Mouse (Mus musculus): ENCODE measurements at regions not wholly inside any gene's neighbourhood (a gene's known extent, or its start where the extent isn't known, plus 50 kb on each side); places are given as distances from the start of the nearest gene placed in this dataset.
A peak's percentile ranks its signal among the peaks of the same experiment; 100 is the strongest.
"Not testable (repeated sequence)": the region's sequence is repeated elsewhere in the genome, so short reads cannot be mapped to it uniquely, and the experiment has no call there.

DNA sequence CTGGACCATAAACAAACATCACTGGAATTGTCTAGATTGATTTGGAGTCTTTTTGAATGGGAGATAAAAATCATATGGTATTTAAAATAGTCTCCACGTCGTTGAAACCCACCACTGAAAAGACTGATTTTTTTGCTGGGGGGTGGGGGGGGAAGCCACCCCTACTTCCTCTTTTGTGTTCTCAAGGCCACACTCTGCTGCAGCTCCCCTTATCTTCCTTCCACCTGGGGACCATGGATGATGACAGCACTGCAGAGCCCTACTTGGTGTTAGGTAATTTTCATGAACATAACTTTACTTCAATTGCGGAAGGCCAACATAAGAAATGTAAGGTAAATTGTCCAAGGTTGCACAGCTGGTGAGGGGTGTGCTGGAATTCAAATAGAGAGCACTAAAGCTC lies 232.4 kb upstream of the Vrk2 start:
- DNase-seq, result no peak

DNA sequence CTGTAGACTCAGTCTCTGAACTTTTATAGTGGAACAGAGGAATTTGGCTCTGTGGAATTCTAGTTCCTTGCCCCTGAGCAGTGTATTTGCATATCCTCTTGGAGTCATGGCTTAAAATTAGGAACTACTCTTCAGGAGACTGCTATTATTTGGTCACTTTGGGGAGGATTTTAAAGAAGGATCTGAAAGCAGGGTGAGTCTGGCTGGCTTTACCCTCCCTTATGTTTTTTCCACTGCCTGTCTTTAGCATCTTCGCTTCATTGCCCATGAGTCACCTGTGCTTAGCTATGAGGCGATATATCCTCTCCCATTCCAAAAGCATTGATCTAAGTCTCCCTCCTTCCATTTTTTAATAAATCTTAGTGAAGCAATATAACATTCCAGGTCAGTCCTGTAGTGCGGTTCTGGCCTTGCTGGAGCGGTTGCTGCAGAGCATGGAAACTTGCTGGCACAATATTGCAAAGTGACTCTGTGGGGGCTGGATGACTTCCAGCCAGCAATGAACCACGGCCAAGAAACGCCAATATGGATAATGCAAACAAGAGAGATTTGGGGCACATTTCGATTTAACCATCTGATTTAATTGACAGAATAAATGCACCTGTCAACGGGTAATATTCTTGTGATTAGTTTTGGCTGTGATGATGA lies 230.4 kb upstream of the Vrk2 start:
- no peak for DNase-seq

DNA sequence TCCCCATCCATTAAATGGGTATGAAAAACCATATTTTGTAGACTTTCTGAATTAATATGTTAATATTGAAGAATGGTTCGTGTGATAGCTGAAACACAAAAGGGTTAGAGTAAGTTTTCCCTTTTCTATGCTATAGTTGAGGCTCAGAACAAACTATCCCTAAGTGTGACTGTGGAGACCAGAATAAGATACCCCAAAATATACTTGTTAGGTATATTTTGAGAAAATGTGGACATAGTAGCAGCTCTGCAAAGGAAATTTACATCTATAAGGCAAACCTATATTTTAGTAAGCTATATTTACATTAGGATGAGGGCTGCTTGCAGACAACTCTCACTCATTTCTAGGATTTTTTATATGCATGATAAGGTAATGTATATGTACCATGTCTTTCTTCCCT lies 227.3 kb upstream of the Vrk2 start:
- no peak for DNase-seq

DNA sequence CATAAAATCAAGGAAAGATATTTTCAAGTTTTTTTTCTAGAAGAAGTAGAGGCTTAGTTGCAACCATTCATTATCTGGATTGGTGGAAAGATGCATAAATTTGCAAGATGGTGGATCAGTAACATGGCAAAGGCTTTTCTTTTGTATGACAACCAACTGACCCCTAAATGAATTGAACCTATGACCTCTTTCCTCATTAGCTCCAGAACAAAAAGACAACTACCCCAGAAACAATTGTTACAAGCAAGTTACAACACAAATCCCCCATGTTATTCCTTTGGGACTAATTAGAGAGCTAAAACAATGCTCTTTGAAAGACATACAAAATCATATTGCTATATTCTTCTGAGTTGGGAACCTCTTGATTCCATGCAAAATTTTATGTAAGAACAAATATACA lies 223.5 kb upstream of the Vrk2 start:
- DNase-seq, result no peak

DNA sequence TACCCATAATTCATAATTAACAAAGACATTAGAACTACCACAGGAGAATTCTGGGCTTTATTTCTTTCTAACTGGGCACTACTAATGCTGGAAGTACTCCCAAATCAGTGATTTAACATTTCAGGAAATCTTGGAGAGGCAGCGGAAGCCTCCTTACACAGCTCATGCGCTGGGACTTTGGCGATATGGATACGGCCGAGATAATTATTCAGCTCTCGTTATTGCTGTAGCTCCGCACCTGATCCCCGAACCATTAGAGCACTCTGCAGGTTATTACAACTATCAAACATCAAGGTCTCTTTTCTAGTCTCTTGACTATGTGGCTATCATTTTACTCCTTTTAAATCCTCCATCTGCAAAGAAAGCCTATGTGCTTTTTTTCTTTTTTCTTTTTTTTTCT lies 221.3 kb upstream of the Vrk2 start:
- peak; percentile 3 for DNase-seq

DNA sequence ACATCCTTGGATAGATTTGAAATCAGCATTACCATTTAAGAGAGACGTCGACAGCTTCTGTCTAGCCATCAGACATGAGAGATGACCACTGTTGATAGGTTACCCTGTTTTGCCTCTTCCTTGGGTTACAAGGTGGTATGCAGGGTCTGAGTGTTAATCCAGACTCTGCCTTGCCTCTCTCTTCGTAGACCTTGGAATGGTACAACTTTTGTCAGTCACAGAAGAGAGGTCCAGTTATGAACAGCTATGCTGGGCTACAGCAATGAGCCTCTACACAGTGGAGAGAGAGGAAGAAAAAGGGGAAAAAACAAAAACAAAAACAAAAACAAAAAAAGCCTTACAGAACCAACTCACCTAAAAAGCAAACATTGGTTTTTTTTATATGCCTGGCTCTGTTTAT lies 220.8 kb upstream of the Vrk2 start:
- DNase-seq, result no peak

DNA sequence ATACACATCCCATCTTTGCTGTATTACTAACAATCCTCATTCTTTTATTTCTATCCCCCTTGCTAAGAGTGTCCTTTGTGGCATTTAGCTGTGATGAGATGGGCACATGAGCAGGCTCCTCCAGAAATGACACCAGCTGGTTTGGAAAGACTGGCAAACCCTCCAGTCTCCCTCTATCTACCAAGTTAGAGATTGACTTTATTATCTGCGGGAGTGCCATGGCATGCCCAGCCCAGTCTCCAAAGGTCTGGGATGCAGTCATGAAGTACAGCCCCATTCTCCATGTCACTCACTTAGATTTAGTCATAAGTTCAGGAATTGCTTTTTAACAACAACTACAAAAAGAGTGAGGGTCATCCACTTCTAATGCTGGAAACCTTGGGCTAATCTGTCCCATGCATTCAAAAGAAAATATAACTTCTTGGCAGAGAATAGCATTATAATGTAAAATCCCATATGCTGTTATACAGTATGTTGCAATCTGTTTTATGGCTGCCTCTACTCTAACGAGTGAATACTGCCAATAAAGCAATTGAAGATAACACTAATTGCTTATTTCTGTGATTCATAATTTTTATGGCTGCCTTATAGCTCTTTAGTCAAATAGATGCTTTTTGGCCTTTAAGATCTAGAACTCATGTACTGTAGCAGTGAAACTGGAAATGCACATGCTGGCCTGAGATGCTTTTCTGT lies 208.6 kb upstream of the Vrk2 start:
- no peak for DNase-seq

DNA sequence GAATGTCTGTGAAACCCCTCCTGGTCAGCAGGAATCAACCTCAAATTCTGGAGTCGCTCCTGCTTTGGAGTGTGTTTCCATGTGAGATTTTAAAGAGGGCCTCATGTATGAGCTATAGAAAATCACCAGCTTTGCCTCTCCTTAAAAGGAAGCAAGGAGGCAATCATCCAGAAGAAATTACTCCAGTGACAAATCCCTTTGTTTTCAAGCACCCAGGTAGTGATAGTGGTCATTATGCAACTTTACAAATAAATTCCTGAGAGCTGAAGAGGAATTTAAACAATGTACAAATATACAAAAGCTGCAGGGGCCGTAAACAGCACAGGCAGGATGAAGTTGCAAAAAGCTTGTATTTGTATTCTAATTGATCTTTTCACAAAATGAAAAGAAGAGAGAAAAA lies 206.5 kb upstream of the Vrk2 start:
- no peak for DNase-seq

DNA sequence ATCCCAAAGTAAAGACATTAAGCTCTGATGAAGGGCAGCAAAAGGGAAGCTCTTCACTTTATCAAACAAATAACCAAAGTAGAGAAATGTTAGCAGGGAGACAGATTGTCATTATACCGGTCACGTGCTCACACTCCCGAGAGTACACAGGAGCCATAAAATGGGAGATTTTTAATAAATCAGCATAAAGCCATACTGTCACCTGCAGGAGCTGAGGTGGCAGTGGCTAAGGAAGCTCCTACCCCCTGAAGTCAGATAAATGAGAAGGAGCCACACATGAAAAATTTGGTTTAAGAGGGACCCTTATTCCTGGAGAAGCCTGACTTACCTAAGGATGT lies 200.8 kb upstream of the Vrk2 start:
- DNase-seq, result no peak

DNA sequence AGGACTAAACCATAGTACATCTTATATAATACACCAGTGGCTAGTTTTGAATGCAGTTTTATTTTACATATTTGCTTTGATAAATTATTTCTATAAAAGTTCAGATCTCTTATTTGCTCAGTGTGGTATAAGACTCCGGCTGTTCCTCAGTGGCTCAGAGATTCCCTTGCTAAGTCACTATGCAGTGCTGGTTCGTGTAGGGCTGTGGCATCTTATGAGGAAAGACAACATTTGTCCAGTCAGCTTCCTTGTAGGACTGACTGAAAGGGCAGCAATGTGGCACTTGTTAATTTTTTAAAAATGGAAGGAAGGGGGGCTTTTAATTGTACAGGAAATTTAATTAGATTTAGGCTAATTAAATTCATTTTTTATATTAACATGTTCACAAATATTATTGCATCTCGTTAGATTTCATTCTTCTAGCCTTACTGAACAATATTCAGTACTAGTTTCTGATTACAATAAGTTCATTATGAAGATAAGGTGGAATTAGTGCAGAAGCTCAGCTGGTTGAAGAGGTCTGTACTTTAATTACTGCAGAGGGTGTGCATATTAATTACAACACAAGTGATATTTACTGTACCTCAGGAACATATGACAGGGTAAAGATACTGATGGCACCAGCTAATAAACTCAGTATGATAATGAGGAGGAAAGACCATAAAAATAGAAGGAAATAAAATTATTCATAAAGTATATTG lies 200.3 kb upstream of the Vrk2 start:
- no peak for DNase-seq

DNA sequence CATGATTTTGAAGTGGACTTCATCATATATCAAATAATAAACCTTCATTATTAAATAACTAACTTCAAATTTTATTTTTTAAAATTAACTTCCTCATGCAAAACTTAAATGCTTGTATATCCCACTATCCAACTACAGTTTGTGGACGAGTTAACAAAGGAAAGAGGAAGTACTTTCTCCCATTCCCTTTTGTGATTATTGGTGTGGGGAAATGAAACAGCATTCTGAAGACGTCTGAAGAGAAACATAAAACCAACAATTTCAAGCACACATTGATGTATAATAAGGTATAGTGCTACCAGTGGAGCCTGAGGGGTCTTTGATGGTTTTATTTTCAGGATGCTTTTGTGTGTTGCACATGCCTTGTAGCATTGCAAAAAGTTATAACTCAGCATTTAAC lies 195.5 kb upstream of the Vrk2 start:
- DNase-seq, result no peak

DNA sequence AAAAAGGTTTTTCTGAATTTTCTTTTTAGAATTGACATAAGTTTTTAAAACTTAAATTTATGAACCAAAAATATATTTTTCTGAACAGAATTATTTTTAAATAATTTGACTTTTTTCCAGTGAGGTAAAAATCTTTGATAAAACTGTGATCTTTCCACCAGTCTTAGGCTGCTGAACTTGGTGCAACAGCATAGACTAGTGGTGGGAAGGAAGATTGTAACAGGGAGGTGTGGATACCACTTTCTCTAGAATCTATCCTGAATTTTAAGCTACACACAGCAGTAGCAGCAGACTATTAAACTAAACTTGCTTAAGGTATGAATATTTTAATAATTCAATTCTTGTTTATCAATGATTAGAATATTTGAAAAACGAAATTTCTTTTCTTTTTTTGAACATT lies 191.4 kb upstream of the Vrk2 start:
- peak; percentile 37 for DNase-seq

DNA sequence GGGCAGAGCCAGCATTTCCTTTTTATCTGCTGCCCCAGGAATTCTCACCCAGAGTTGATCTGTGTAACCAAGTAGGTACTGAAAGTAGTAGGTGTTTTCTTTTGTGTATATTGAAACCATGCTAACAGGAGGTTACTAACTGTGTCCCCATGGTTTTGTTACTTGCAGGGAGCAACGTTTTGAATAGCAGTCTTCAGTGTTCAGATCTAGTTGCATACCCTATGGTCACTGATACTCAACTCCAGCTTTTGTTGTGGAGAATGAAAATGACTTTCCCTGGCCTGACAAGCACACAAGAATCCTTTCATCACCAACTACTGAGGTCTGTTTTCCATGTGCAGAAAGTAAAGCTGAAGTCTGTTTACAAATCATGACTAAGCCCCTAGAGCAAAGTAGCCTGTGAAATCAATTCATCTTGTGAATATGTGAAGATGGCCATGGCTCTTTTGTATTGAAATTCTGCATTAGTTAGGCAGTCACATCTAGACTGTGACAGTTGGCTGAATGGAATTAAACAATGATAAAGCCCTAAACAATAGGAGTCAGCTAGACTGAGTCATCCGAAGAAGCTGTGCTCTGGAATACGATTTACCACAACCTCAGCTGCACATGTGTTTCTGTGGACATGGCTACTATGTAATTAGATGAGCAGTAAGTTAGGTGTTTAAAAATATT lies 179.5 kb upstream of the Vrk2 start:
- DNase-seq, result peak; percentile 33

DNA sequence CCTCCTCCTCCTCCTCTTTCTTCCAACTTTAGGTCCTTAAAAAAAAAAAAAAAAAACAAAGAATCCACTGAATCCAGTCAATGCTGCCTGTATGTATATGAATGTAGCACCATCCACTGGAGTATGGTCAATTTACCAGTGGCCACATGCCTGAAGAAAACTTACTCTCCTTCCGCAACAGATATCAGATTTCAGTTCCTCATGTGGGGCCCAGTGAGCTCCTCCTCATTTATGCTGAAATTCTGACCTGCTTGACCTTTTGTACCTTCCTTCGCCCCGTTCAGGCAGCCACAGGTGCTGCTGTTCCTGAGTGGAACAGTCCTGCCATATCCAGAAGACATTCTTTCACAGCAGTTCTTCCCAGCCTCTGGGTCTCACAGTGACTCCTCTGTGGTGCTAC lies 161.8 kb upstream of the Vrk2 start:
- DNase-seq, result no peak

DNA sequence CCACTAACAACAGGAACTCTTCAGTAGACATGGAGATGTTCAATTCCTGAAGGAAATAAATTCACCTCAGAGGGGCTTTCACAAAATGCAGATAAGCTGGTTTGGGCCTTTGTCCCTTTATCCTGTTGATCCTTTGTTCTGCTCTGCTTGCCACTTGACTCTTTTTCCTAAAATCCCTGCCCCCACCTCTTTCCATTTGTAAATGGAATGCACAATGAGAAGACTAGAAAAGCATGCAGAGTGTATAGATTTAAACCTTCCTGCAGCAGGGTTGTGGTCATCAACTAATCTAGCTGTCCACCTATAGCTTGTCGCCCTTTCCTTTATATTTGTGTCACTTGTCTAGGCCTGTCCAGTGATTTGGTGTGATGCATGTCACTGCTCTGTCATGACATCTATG lies 159.8 kb upstream of the Vrk2 start:
- DNase-seq, result peak; percentile 16

DNA sequence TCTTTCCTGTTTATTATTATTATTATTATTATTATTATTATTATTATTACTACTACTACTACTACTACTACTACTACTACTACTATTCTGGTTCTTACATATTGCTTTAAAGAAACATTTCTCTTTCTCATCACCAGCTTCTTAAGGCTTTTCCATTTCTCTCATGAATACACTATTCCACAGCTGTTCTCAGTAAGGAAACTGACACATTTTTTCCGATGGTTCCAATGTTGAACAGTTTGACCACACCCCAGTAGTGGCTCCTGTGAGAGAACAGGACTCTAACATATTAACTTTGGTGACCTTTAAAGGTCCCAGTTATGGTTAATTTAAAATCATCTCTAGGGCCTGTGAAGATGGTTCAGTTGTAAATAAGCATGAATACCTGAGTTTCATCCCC lies 148.4 kb upstream of the Vrk2 start:
- no peak for DNase-seq

DNA sequence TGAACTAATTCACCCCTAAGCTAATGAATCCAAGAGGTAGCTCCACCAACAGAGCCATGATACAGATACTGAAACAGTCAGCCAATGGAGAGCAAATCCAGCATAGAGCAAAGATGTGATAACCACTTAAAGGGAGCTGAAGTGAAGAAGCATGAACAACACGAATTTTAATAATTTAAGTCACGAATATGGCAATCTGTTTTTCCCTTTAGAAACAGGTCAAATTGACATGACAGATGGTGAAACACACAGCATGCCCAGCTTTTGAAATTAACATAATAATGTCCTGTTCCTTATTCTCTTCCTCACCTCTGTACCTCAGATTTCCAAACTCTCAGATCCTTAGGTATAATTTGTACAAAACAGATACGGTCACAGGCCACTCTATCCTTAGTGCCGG lies 145.9 kb upstream of the Vrk2 start:
- DNase-seq, result no peak

DNA sequence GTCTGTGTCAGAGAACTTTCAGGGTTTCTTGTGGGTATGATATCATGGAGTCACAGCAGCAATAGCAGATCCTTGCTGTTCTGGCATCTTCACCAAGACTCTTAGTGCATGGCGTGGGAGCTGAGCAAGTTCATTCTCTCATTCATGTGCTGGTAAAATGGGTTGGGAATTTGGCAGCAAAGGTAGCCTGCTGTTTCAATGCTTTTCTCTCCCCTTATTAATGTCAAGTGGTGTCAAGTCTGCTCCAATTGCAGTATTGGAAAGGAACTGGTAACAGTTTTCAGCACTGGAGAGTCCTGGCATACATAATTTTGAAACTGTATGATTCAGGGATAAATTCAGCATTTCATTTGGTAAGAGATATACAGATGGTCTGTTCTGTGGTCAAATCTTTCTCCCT lies 133.2 kb upstream of the Vrk2 start:
- DNase-seq, result no peak

DNA sequence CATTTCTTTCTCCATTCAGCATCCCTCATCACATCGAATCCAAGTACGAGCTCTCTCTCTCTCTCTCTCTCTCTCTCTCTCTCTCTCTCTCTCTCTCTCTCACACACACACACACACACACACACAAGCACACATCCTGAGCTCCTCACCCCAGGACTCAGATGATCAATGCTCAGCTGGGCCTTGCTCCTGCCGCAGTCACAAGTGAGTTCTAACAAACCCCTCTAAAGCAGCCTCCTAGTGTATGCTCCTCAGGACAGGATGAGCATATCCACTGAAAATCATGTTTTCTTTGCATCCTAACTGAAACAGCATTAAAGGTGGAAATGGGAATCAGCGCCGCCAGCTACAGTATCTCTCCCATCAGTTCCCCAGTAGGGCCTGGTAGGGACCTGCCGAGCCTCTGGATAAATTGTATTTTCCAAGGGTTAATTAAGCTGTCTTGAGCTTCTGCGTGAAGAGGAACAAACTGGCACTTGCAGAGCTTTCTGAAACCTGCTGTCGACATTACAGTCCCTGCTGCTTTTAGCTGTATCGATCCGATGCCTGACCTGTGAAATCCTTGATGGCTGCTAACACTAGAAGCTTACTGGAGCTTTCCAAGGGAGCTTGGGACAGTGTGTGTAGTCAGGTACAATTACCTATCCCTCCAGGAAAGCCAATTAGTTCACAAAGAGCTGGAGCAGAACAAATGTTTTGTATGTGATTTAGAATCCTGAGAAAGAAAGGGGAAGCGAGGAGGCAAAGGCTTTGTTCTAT lies 131.3 kb upstream of the Vrk2 start:
- no peak for DNase-seq

DNA sequence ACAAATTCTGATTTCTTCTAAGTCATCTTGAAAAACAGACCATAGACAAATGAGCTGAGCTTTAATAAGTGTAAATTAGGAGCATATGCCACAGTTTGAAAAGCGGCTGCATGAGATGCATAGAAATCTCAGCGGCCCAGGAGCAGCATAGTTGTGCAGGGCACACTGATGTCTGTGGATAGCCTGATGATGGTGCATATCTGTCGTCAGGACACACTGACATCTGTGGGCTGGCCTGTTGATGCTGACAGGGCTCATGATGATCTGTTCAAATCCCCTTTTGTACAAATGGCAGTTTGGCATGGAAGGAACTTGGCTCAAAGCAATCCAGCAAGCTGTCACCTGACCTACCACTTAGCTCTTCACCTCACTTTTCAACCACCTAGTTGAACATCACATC lies 128.5 kb upstream of the Vrk2 start:
- DNase-seq, result no peak

DNA sequence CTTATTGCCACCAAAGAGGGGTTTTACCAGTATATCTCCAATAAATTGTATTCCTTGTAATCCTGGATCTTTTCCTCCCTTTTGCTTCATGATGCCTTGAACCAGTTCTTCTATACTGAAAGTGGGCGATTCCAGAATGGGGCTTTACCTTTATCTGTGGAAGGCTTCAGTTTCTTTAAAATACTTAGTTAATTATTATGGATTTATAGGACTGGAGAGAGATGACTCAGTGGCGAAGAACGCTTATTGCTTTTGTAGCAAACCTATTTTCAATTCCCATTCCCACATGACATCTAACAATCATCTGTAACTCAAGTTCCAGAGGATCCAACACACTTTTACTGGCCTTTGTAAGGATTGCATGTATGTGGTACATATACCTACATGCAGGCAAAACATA lies 127.4 kb upstream of the Vrk2 start:
- DNase-seq, result no peak

DNA sequence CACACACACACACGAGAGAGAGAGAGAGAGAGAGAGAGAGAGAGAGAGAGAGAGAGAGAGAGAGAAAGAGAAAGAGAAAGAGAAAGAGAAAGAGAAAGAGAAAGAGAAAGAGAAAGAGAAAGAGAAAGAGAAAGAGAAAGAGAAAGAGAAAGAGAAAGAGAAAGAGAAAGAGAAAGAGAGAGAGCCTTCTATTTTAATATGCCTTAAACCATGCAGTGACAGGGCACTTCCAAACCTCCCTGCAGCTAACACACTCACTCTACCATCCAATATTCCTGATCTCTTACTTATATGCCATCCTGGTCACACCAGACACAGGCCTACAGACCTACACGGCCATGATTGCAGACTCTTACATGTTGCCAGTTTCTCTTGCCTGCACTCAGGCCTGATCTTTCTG lies 117.4 kb upstream of the Vrk2 start:
- DNase-seq, result not testable (repeated sequence)

DNA sequence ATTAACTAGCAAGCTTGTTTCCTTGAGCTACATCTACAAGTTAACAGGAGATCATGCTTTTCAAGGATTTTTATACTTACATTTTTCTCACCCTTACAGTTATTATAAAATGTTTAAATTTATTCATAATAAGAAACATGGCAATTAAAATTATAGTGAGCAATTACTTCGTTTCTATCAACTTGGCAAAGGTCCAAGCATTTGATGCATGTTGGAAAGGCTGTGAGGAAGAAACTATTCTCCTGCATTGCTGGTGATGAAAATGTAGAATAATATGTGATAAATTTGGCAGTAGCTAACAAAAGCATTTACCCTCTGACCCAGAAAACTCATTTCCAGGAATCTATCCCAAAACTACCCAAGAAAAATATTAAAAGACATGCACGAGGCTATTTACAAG lies 114.8 kb upstream of the Vrk2 start:
- DNase-seq, result no peak

Data from embryo, embryonic 11 days (tissue).